7 mouse cellular contexts compared by ENCODE assay signal in the genomic region with DNA sequence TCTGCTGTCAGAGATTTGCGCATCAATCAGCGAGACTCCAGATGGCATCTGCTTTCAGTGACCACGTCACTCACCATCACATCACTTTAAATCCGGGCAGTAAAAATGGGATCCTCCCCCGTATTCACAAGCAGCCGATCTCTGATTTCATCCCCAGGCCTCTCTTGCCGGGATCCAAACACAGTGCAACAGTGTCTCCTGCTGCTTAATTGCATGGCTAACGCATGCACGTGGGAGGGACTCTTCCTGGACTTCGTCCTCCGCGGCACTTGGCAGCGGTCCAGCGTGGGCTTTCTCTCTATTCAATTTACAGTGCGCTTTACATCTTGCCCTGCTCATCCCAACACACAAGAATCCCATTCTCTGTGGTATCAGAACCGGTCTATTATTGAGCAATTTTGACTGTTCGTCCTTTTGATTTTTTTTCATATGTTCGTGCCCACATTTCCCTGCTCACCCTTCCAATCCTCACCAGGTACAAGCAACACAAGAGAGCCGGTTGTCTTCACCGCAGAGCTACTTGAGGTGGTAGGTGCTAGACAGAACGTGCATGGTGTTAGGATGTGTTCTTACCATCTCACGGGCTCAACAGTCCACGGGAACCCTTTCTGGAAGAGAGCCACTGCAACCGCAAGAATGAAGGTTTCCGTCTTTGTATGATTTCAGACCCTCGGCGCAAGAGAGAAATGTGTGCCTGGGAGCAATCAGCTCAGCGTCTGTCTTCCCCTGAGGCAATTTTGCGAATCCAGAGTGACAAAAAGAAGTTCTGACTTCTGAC.
DNase-seq lines count a peak whose midpoint lies in the region; ATAC-seq and TF ChIP-seq lines count a peak whose summit lies in the region.

No protein-coding gene starts in this region.

- peak; percentile 17; the same call in 1 of the 2 replicates for TF ChIP-seq CTCF in brain, embryonic 14.5 days (IDR thresholded peaks at IDR 0.05; ENCODE audit: borderline replicate concordance, extremely low read depth, insufficient read depth, insufficient read length)
- peak; percentile 41 for TF ChIP-seq CTCF in liver, postnatal 0 days (IDR thresholded peaks at IDR 0.05; ENCODE audit: low read depth)

- H3K4me3 ChIP-seq in heart, embryonic 13.5 days, result peak overlapping the region; percentile 32
- no peak overlapping the region for H3K4me3 ChIP-seq in liver, postnatal 0 days (ENCODE audit: low read depth, low read length)

- TF ChIP-seq POLR2A in brain, embryonic 14.5 days (IDR thresholded peaks at IDR 0.05; ENCODE audit: borderline replicate concordance, extremely low read depth, insufficient read depth, insufficient read length, poor library complexity, severe bottlenecking), result no peak

- H3K9ac ChIP-seq in heart, embryonic 13.5 days, result no peak overlapping the region
- H3K9ac ChIP-seq in liver, postnatal 0 days (replicated peaks), result no peak overlapping the region

- 44% methylated on average over 29 of the region's 29 CpGs for WGBS in heart, embryonic 13.5 days
- WGBS in liver, postnatal 0 days (ENCODE audit: insufficient replicate concordance), result 56% methylated on average over 29 of the region's 29 CpGs

- no peaks in the 10 kb centered on the region for H3K9me3 ChIP-seq in heart, embryonic 13.5 days
- H3K9me3 ChIP-seq in liver, postnatal 0 days (ENCODE audit: low read length), result no peaks in the 10 kb centered on the region

- peaks cover 10% of the 10 kb centered on the region for H3K4me1 ChIP-seq in heart, embryonic 13.5 days
- no peaks in the 10 kb centered on the region for H3K4me1 ChIP-seq in liver, postnatal 0 days (ENCODE audit: insufficient read depth)

- no peaks in the 10 kb centered on the region for H3K36me3 ChIP-seq in heart, embryonic 13.5 days
- H3K36me3 ChIP-seq in liver, postnatal 0 days (replicated peaks; ENCODE audit: insufficient read depth, low read length), result no peaks in the 10 kb centered on the region

- peaks cover 28% of the 10 kb centered on the region for H3K27me3 ChIP-seq in heart, embryonic 13.5 days (replicated peaks)
- H3K27me3 ChIP-seq in liver, postnatal 0 days (ENCODE audit: insufficient read depth, low read length), result 0 out of 2 replicates have a peak, but pooled peaks cover 2% of the 10 kb centered on the region

- H3K27ac ChIP-seq in heart, embryonic 13.5 days (replicated peaks), result no peak overlapping the region
- no peak overlapping the region for H3K27ac ChIP-seq in liver, postnatal 0 days (ENCODE audit: low read depth)

- H3K4me2 ChIP-seq in heart, embryonic 13.5 days, result peak overlapping the region; percentile 60
- no peak overlapping the region for H3K4me2 ChIP-seq in liver, postnatal 0 days (ENCODE audit: low read depth, low read length)

- peak; percentile 83 for DNase-seq in MN1 (ENCODE audit: low spot score)
- DNase-seq in brain, embryonic 14.5 days (ENCODE audit: low read depth), result peak; percentile 83
- peak; percentile 76 for DNase-seq in kidney, postnatal 10 days
- peak; percentile 45 for DNase-seq in liver, postnatal 0 days
- peak; percentile 63 to 69 for DNase-seq in right cerebral cortex, adult 2 months (ENCODE audit: low spot score in 2 of 2)
- no peak for DNase-seq in thymus, adult 18-20 months

- TF ChIP-seq EP300 in liver, postnatal 0 days (IDR thresholded peaks at IDR 0.05; ENCODE audit: low read depth), result no peak

- ATAC-seq in heart, embryonic 13.5 days (ENCODE audit: extremely low read depth, insufficient number of reproducible peaks, low FRiP score, low TSS enrichment), result no peak
- ATAC-seq in liver, postnatal 0 days, result no peak

Comparison
In these comparisons a context has a peak if more than half of its experiments do, and no peak if none do; other contexts are left out.
1. DNase-seq: peak in MN1 (single experiment), brain, embryonic 14.5 days (single experiment), kidney, postnatal 10 days (single experiment), liver, postnatal 0 days (single experiment) and right cerebral cortex, adult 2 months (2 of 2); none in thymus, adult 18-20 months (0 of 2).